ENCODE assay signal across 9 mouse cellular contexts in the genomic region with DNA sequence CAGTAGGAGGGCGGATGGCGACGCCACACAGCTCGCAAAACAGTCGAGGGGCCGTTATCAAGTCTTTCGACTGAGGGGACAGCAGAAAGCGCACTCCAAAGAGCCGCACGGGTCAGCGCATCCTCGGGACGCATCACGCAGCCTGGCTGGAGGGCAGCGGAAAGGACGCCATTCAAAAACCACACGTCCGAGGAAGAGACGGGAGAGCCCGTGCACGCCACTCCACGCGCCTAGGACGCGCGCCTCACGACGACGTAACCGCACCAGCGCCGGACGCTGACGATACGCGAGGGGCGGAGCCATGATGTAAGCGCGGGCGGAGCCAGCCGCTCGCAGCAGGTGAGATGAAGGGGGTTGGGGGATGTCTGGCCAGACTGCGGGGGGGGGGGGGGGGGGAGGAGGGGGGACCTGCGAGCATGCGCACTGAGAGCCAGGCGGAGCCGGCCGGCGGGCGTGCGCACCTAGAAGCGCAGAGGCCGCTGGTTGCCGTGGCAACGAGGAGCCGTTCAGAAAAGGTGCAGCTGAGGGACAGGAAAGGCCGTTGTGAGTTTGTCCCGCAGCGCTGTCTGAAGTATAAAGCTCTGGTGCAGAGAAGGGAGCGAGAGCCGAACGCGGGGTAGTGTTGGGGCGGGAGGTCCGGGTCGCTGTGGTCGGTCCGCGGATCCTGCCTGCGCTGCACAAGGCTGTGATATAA. TPM values are rescaled to one million over a fixed set of nuclear protein-coding genes. Genes with fewer than 3 reads are reported as not detected.
DNase-seq lines count a peak whose midpoint lies in the region; ATAC-seq and TF ChIP-seq lines count a peak whose summit lies in the region.
"Had no signal": no experiment of that assay in that cellular context is flagged by ENCODE, and none has a peak within 500 bp of the region (broad histone marks: within the 10 kb centered on the region; RNA-seq: fewer than 3 reads in every experiment).

A gene (plus strand): TSS at position 423 of the 694 bp plus-strand sequence.

- peak within 1 kb of the TSS; percentile 28 for H3K4me3 ChIP-seq in C2C12 (ENCODE audit: insufficient read depth, poor library complexity, severe bottlenecking)
- peak within 1 kb of the TSS; percentile 56 to 64 for H3K4me3 ChIP-seq in heart, embryonic 14.5 days (ENCODE audit: control insufficient read depth in 1 of 2, insufficient read depth in 1 of 2, low read depth in 1 of 2, low read length in 2 of 2)
- H3K4me3 ChIP-seq in kidney, postnatal 0 days (replicated peaks; ENCODE audit: low read depth, low read length), result peak within 1 kb of the TSS; percentile 52
- H3K4me3 ChIP-seq in liver, adult 2 months (ENCODE audit: insufficient read depth, low read depth, low read length), result peak within 1 kb of the TSS; percentile 78

- peak; percentile 98 for DNase-seq in brain, embryonic 14.5 days (ENCODE audit: low read depth)
- DNase-seq in fibroblast of lung, adult 2 months (ENCODE audit: low read depth), result peak; percentile 31
- peak; percentile 73 for DNase-seq in kidney, postnatal 0 days (ENCODE audit: low spot score)
- DNase-seq in liver, adult 2 months (ENCODE audit: extremely low read depth, low read depth, low spot score), result peak; percentile 77
- DNase-seq in naive thymus-derived CD4-positive, alpha-beta T cell, adult 2 months (ENCODE audit: low read depth), result peak; percentile 93
- DNase-seq in splenic B cell, adult 2 months (ENCODE audit: low read depth, low spot score), result peak; percentile 7

- peak within 1 kb of the TSS; percentile 31 for H3ac ChIP-seq in C2C12 (ENCODE audit: control insufficient read depth, insufficient read length, low read depth)

- no peak for TF ChIP-seq CTCF in C2C12 (IDR thresholded peaks at IDR 0.05; ENCODE audit: control insufficient read depth, insufficient read depth, insufficient read length)
- TF ChIP-seq CTCF in brain, embryonic 14.5 days (IDR thresholded peaks at IDR 0.05; ENCODE audit: borderline replicate concordance, extremely low read depth, insufficient read depth, insufficient read length), result no peak
- TF ChIP-seq CTCF in kidney, postnatal 0 days (IDR thresholded peaks at IDR 0.05; ENCODE audit: low read depth), result no peak
- TF ChIP-seq CTCF in liver, adult 2 months (IDR thresholded peaks at IDR 0.05; ENCODE audit: low read depth, low read length), result no peak

- WGBS in heart, embryonic 14.5 days, result 1% methylated on average over 66 of the region's 70 CpGs
- WGBS in kidney, postnatal 0 days, result under 1% methylated on average over 67 of the region's 70 CpGs
- WGBS in liver, adult 2 months, result under 1% methylated on average over 66 of the region's 70 CpGs

- no peaks in the 10 kb centered on the region for H3K27me3 ChIP-seq in C2C12 (ENCODE audit: control insufficient read depth, insufficient read depth, insufficient read length)
- no peaks in the 10 kb centered on the region for H3K27me3 ChIP-seq in heart, embryonic 14.5 days (ENCODE audit: control insufficient read depth, insufficient read depth, low read length)
- no peaks in the 10 kb centered on the region for H3K27me3 ChIP-seq in kidney, postnatal 0 days (ENCODE audit: insufficient read depth, low read length)
- no peaks in the 10 kb centered on the region for H3K27me3 ChIP-seq in liver, adult 2 months (ENCODE audit: control insufficient read depth, insufficient read depth, low read length)
- no peaks in the 10 kb centered on the region for H3K27me3 ChIP-seq in splenic B cell, adult 2 months (ENCODE audit: control insufficient read depth, insufficient read depth, low read length, poor library complexity, severe bottlenecking)
- H3K27me3 ChIP-seq: CH12.LX had no signal

- peak; percentile 95 for ATAC-seq in heart, embryonic 14.5 days (ENCODE audit: insufficient number of reproducible peaks, insufficient read depth, low FRiP score, low read depth)
- ATAC-seq in kidney, postnatal 0 days (replicated peaks; ENCODE audit: low FRiP score, low read depth), result peak; percentile 97

- H3K4me2 ChIP-seq in heart, embryonic 14.5 days (ENCODE audit: low read length), result peak within 1 kb of the TSS; percentile 81
- H3K4me2 ChIP-seq in kidney, postnatal 0 days (ENCODE audit: low read length), result peak within 1 kb of the TSS; percentile 77

- no peaks in the 10 kb centered on the region for H3K36me3 ChIP-seq in C2C12 (ENCODE audit: control insufficient read depth, insufficient read depth)
- H3K36me3 ChIP-seq in heart, embryonic 14.5 days (ENCODE audit: control insufficient read depth, insufficient read depth, low read length), result no peaks in the 10 kb centered on the region
- H3K36me3 ChIP-seq in kidney, postnatal 0 days (ENCODE audit: insufficient read depth, low read length), result no peaks in the 10 kb centered on the region
- no peaks in the 10 kb centered on the region for H3K36me3 ChIP-seq in liver, adult 2 months (ENCODE audit: control insufficient read depth, insufficient read depth, low read length)
- no peaks in the 10 kb centered on the region for H3K36me3 ChIP-seq in splenic B cell, adult 2 months (ENCODE audit: control insufficient read depth, insufficient read depth, low read length, poor library complexity, severe bottlenecking)

- peak; percentile 93 for TF ChIP-seq POLR2A in brain, embryonic 14.5 days (IDR thresholded peaks at IDR 0.05; ENCODE audit: borderline replicate concordance, extremely low read depth, insufficient read depth, insufficient read length, poor library complexity, severe bottlenecking)
- peak; percentile 67; the same call in 1 of the 2 replicates for TF ChIP-seq POLR2A in liver, adult 2 months (IDR thresholded peaks at IDR 0.05; ENCODE audit: extremely low read depth, insufficient read depth, low read length)

- no peak within 1 kb of the TSS for H3K27ac ChIP-seq in heart, embryonic 14.5 days (replicated peaks in 1 of 2; ENCODE audit: control insufficient read depth in 1 of 2, insufficient read depth in 1 of 2, low read depth in 2 of 2, low read length in 2 of 2)
- 0 out of 2 replicates have a peak within 1 kb of the TSS, but pooled peaks have one; percentile 25 for H3K27ac ChIP-seq in kidney, postnatal 0 days
- H3K27ac ChIP-seq in liver, adult 2 months (replicated peaks; ENCODE audit: insufficient read depth, low read depth, low read length), result peak within 1 kb of the TSS; percentile 10

- peak within 1 kb of the TSS; percentile 73 for H3K9ac ChIP-seq in heart, embryonic 14.5 days (ENCODE audit: low read length)
- H3K9ac ChIP-seq in kidney, postnatal 0 days (ENCODE audit: low read depth, low read length), result peak within 1 kb of the TSS; percentile 63
- H3K9ac ChIP-seq in liver, adult 2 months (ENCODE audit: low read depth, low read length), result peak within 1 kb of the TSS; percentile 77

- 0 out of 4 replicates have a peak, but pooled peaks cover 0 to 7% of the 10 kb centered on the region in 2 experiments for H3K4me1 ChIP-seq in heart, embryonic 14.5 days (ENCODE audit: control insufficient read depth in 2 of 2, insufficient read depth in 2 of 2, low read length in 2 of 2)
- H3K4me1 ChIP-seq in kidney, postnatal 0 days (replicated peaks; ENCODE audit: insufficient read depth, low read length), result no peaks in the 10 kb centered on the region
- peaks cover 5% of the 10 kb centered on the region; the same call in 1 of the 2 replicates for H3K4me1 ChIP-seq in liver, adult 2 months (ENCODE audit: control insufficient read depth, insufficient read depth, low read length)

- no peaks in the 10 kb centered on the region for H3K9me3 ChIP-seq in heart, embryonic 14.5 days (ENCODE audit: control insufficient read depth, low read length)
- H3K9me3 ChIP-seq in kidney, postnatal 0 days (replicated peaks; ENCODE audit: low read length), result no peaks in the 10 kb centered on the region

- no peaks in the 10 kb centered on the region for H3K79me3 ChIP-seq in C2C12 (ENCODE audit: low read depth)

- H3K79me2 ChIP-seq in C2C12 (ENCODE audit: control insufficient read depth, insufficient read depth), result no peaks in the 10 kb centered on the region
- no peaks in the 10 kb centered on the region for H3K79me2 ChIP-seq in liver, adult 2 months (ENCODE audit: control insufficient read depth, insufficient read depth, low read length)

TF ChIP-seq in C2C12, 6 proteins besides CTCF, POLR2A, EP300 and RAD21:
- TF ChIP-seq MYOG (IDR thresholded peaks at IDR 0.05; ENCODE audit: control insufficient read depth, extremely low read depth, insufficient read length) (no peak), FOSL1 (IDR thresholded peaks at IDR 0.05; ENCODE audit: insufficient read depth, low read length, poor library complexity, severe bottlenecking) (no peak), MAX (IDR thresholded peaks at IDR 0.05) (no peak), CEBPB (IDR thresholded peaks at IDR 0.05; ENCODE audit: low read depth) (no peak), USF1 (IDR thresholded peaks at IDR 0.05; ENCODE audit: low read depth) (no peak), MYOD1 (IDR thresholded peaks at IDR 0.05; ENCODE audit: control insufficient read depth, insufficient read length, low read depth) (no peak)

RNA-seq across cellular contexts. Expression of the gene that starts here (rescaled TPM):
- 0.48 TPM for polyA plus RNA-seq in C2C12 (2012; fragmentation: generic; extraction: Trizol)
- polyA plus RNA-seq in brain, embryonic 14.5 days (2012; rRNA removed), result 16.0 and 16.3 TPM in 2 replicates
- polyA plus RNA-seq in heart, embryonic 14.5 days (2014; fragmentation: Nextera tagmentation; extraction: Ambion mirVana), result 1.9 and 2.3 TPM in 2 replicates
- 1.6 and 1.8 TPM in 2 replicates for polyA plus RNA-seq in kidney, postnatal 0 days (2015; fragmentation: Nextera tagmentation; extraction: Ambion mirVana)
- total RNA-seq in liver, adult 2 months (2014; rRNA removed), result 0.18 and 0.60 TPM in 2 replicates
- 0.07 and 0.15 TPM in 2 replicates for polyA plus RNA-seq in liver, adult 2 months (2012; rRNA removed)
- total RNA-seq: CH12.LX had no signal

Comparison
In these comparisons a context has a peak if more than half of its experiments do, and no peak if none do; other contexts are left out.
1. Peak in DNase-seq, H3K4me3 ChIP-seq, H3K27ac ChIP-seq and H3K9ac ChIP-seq in liver, adult 2 months; RNA of the gene not detected or under 1 TPM.
2. H3K4me3 ChIP-seq: peak in every context shown above with its lines; median percentile 78 in liver, adult 2 months; 60 in heart, embryonic 14.5 days; 52 in kidney, postnatal 0 days; 28 in C2C12.
3. DNase-seq: peak in every context shown above with its lines; median percentile 98 in brain, embryonic 14.5 days; 93 in naive thymus-derived CD4-positive, alpha-beta T cell, adult 2 months; 77 in liver, adult 2 months; 73 in kidney, postnatal 0 days; 31 in fibroblast of lung, adult 2 months; 7 in splenic B cell, adult 2 months.